Mouse (Mus musculus): ENCODE data around the gene Rundc3a.

The Rundc3a gene

DNA sequence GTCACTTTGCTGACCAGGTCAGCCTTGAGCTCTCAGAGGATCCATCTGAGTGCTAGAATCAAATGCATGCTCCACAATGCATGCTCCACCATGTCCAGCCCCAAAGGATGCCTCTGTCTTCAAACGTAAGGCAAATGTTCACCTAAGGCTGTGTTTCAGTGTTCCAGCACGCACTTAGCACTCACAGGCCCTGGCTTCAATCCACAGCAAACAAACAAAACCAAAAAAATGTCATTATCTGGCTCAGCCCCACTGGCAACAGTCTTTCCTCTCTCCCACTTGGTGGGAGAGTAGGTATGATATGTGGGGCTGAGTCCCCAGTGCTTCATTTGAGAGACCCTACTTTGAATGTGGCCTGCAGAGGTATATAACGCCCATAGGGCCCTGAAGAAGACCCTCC lies 17.9 kb downstream of the Rundc3a start:
- DNase-seq: no peak

DNA sequence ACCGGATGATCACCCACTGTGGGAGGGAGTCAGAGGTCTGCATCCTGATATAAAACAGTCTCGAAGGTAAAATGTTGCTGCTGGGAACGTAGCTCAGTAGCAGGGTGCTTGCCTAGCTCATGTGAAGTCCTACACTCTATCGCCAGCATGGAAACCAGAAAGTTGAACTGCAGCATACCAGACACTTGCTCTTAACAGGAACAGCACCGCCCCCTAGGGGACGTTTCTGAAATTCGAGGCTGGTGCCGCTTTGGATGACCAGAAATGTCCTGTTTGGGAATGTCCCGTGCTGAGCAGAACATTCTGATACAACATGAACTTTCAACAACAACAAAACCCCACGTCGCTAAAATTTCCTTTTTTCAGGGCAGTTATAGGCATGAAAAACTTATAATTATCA lies 18.5 kb downstream of the Rundc3a start:
- peak; percentile 97 to 98 for DNase-seq

GRCm38 (mm10) chr11:102413059-102413458 lies 19.9 kb downstream of the Rundc3a start:
- no peak for DNase-seq

DNA sequence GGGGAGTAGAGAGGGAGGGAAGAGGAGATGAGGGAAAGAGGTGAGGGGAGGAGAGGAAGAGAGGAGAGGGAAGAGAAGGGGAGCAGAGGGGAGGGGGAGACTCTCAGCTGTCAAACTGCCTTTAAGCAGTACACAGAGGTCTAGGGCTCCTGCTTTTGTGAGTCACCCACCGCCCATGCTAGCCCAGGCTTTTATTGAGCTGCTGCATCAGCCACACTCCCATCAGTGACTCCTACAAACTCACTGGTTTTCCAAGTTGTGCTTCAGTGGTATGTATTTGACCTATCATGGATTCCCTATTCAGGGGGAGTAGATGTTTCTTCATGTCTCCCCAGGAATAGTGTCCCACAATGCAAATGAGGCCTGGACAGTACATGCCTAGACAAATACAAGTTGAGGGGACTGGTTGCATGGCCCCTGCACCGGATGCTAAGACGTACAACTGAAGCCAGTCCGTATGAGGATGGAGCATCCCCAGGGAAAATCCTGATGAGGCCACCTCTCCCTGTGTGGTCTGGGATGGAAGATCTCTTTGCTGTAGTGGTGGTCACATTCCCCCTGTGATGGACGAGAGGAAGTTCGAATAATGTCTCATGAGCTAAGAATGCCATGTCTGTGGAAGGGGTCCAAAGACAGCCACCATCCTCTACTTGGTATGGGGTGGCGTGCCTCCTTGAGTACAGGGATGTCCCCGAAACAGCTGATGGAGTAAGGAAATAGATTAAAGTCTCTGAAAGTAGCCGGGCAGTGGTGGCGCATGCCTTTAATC lies 22.0 kb downstream of the Rundc3a start:
- no peak for DNase-seq

- DNase-seq: no peak
These were observed 24.0 kb downstream of the Rundc3a start for GRCm38 (mm10) chr11:102417160-102417559.

DNA sequence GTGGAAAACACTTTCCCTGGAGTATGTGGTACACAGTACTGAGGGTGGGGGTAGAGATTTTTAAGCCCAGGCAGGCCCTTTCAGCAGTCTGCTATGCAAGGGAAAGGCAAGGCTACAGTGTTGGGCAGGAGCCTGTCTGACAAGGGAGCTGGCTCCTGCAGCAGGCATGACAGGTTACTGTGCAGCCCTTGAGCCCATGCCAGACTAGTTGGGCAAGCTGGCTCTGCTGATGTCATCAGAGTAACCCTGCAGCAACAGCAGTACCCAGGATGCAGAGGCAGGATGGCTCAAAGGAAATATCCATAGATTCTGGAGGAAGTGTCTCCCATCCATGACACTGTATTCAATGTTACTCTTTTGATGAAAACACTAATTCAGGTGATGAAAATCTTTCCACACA lies 25.7 kb downstream of the Rundc3a start:
- DNase-seq: no peak

GRCm38 (mm10) chr11:102421559-102421958 lies 28.4 kb downstream of the Rundc3a start:
- no peak for DNase-seq

GRCm38 (mm10) chr11:102424666-102425065 lies 31.5 kb downstream of the Rundc3a start:
- no peak for DNase-seq

DNA sequence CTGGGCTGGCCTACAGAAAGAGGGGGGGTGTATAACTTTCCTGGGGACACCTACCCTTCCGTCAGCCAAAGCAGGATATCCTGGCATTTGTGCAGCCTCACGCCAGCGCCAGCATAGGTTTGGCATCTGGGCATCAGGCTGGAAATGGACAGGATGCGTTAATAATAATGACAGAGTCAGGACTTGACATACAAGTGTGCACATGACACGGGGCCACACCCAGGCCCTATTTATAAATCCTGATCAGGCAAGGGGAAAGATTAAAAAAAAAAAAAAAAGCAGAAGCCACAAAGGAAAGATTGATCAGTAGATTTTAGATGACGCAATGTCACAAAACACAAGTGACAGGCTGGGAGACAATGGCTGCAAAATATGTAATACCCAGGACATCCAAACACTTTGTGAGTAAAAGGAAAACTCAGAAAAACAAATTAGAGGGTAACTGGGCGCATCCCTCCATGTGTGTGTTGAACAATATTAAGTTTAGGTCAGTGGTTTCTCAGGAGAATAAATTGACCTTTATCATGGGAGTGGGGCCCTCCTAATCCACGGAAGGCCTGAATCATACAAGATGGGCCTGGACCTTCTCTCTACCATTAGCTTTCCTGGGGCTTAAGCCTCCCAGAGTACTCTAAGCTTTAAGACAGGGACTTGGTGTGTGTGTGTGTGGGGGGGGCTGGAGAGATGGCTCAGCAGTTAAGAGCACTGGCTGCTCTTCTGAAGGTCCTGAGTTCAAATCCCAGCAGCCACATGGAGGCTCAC lies 32.5 kb downstream of the Rundc3a start:
- no peak for DNase-seq

- DNase-seq: no peak
These were observed 35.9 kb downstream of the Rundc3a start for GRCm38 (mm10) chr11:102428981-102429540.

DNA sequence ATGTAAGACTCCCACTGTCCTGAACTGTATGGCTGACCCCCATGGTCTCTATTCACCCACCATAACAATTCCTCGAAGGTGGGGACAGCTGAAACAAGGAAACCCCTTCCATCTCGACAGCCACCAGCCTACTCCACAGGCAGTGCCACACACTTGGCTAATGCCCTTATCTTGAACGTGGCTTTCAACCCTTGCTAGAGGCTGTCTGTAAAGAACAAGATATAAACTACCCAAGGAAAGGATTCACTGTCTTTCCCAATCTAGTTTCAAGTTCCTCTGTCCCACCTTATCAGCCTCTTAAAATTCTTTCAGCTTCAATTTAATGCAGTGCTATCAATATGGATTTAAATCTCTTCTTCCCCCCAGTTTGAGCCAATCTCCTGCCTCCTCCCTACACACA lies 36.3 kb downstream of the Rundc3a start:
- DNase-seq: no peak

- peak; percentile 93 to 98 for DNase-seq
These were observed 37.2 kb downstream of the Rundc3a start, which contains the start of gene Grn for GRCm38 (mm10) chr11:102430121-102431017. Gene Grn (plus strand): TSS chr11:102430315.

DNA sequence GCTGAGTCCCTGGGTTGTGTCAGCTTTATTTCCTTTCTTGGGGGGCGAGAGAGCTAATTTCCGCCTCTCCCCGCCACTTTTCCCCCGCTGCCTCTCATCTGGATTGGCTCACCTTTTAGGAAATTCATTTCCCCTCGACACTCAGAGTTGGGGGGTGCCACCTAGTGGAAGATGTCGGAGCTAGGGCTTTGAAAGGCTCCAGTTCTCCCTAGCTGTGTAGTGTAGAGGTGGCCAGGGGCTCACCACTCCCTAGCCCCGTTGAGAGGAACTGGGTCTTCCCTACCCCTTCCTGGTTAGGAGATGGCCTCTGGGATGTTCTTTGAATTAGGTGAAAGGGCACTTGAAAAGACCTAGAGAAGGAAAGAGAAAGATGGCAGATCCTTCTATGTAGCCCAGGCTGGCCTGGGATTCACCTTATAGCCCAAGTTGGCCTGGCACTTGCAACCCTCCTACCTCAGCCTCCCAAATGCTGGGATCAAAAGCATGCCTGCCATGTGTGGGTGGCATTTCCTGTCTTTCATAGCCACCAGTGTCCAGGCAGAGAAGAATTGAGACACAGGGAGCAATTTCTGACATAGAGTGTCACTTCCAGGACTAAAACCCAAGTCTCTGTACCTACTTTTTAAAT lies 37.9 kb downstream of the Rundc3a start:
- peak; percentile 87 to 93 for DNase-seq

GRCm38 (mm10) chr11:102431728-102432114 lies 38.5 kb downstream of the Rundc3a start:
- DNase-seq: no peak

- DNase-seq: no peak
These were observed 39.1 kb downstream of the Rundc3a start for GRCm38 (mm10) chr11:102432115-102432843.

DNA sequence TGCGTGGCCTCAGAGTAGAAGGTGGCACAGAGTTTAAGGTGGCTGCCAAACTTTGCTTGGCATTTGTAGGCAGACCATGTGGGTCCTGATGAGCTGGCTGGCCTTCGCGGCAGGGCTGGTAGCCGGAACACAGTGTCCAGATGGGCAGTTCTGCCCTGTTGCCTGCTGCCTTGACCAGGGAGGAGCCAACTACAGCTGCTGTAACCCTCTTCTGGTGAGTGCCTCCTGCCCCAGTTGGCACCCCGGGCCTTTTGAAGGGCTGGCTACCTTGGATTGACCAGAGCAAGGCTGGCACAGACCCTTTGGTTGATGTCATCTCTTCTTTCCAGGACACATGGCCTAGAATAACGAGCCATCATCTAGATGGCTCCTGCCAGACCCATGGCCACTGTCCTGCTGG lies 39.7 kb downstream of the Rundc3a start:
- peak; percentile 75 to 83 for DNase-seq

DNA sequence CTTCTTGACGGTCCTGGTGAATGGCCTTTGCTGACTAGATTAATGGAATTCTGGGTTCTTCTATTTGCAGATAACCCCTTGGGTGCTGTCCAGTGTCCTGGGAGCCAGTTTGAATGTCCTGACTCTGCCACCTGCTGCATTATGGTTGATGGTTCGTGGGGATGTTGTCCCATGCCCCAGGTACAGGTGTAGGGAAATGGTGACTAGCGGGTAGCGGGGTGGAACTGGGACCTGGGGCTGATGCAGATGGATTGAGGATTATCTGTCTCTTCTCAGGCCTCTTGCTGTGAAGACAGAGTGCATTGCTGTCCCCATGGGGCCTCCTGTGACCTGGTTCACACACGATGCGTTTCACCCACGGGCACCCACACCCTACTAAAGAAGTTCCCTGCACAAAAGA lies 40.7 kb downstream of the Rundc3a start:
- no peak for DNase-seq

DNA sequence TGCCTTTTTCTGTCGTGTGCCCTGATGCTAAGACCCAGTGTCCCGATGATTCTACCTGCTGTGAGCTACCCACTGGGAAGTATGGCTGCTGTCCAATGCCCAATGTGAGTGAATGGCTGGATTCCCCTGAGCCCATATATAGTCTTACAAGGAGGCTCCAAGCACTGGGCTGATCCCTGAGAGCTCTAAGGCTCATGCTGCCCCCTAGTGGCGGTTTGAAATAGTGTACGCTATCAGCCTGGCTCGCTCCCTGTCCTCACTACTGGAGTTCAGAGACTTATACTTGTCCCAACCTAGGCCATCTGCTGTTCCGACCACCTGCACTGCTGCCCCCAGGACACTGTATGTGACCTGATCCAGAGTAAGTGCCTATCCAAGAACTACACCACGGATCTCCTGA lies 41.2 kb downstream of the Rundc3a start:
- DNase-seq: peak; percentile 86 to 93

DNA sequence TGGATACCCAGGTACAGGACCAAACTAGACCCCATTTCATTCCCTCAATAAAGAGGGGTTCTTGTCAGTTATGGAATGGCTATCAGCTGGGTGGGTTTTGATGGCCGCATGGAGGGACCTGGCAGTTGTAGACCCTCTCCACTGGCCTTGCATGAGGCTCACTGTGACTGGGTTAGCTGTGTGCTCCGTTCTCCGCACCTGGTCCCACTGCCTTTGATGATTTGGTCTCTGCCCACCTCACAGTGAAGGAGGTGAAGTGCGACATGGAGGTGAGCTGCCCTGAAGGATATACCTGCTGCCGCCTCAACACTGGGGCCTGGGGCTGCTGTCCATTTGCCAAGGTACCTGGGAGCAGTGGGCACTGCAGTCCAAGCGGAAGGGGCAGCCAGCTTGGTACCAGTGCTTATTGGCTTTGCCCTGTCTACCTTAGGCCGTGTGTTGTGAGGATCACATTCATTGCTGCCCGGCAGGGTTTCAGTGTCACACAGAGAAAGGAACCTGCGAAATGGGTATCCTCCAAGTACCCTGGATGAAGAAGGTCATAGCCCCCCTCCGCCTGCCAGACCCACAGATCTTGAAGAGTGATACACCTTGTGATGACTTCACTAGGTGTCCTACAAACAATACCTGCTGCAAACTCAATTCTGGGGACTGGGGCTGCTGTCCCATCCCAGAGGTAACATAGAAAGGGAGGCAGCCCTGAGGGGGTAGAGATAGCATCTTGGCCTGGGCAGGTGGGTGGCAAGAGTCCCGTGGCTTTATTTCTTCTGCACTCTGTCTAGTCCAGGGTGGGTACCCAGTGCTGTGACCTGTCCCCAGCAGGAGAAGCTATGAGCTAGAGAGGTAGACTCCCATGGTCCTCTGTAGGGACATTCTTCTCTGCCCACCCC lies 41.9 kb downstream of the Rundc3a start:
- DNase-seq: no peak

- DNase-seq: peak; percentile 53 to 68
These were observed 42.7 kb downstream of the Rundc3a start for GRCm38 (mm10) chr11:102435754-102436470.
